Mouse (Mus musculus) forebrain, embryonic 16.5 days (tissue): ENCODE measurements around the gene Eps8l3. TPM values are rescaled to one million over a fixed set of nuclear protein-coding genes. Genes with fewer than 3 reads are reported as not detected.

ENCODE experiments used
- ATAC-seq: fragments of 200-750 bp; cut with Nextera tagmentation; 2 replicates; pipeline ENCODE4 v1.8.0; 2017; ENCODE audit warnings: mild to moderate bottlenecking, moderate library complexity
- H3K27ac ChIP-seq: fragments of 300-500 bp; sonication (generic); 2 replicates; pipeline ENCODE4 v1.5.1; 2014; ENCODE audit warnings: low read length, control low read depth
- H3K27me3 ChIP-seq: fragments of 300-500 bp; sonication (generic); replicated peaks from 2 replicates; pipeline ENCODE4 v1.6.1; 2014; ENCODE audit warnings: low read length; ENCODE audit not compliant: control insufficient read depth, insufficient read depth
- H3K36me3 ChIP-seq: fragments of 300-500 bp; sonication (generic); 2 replicates; pipeline ENCODE4 v1.6.1; 2014; ENCODE audit not compliant: control insufficient read depth, insufficient read depth
- H3K4me1 ChIP-seq: fragments of 300-500 bp; sonication (generic); replicated peaks from 2 replicates; pipeline ENCODE4 v1.6.1; 2014; ENCODE audit warnings: low read length; ENCODE audit not compliant: control insufficient read depth, insufficient read depth
- H3K4me2 ChIP-seq: fragments of 300-500 bp; sonication (generic); 2 replicates; pipeline ENCODE4 v1.6.1; 2014; ENCODE audit warnings: mild to moderate bottlenecking, low read length, control low read depth
- H3K4me3 ChIP-seq: fragments of 300-500 bp; sonication (generic); replicated peaks from 2 replicates; pipeline ENCODE4 v1.5.1; 2014; ENCODE audit warnings: mild to moderate bottlenecking, low read length, control low read depth
- H3K9ac ChIP-seq: fragments of 300-500 bp; sonication (generic); replicated peaks from 2 replicates; pipeline ENCODE4 v1.6.1; 2014; ENCODE audit warnings: low read depth, low read length, control low read depth
- H3K9me3 ChIP-seq: fragments of 300-500 bp; sonication (generic); 2 replicates; pipeline ENCODE4 v1.6.1; 2016; ENCODE audit warnings: low read length; ENCODE audit not compliant: control insufficient read depth
- WGBS: fragments of 180-500 bp; shearing (Covaris S2); extraction: QIAGEN DNeasy Blood & Tissue Kit; methylation state at CpG from one replicate; pipeline ENCODE4 v1.1.7; 2014; 5-methylcytosine and 5-hydroxymethylcytosine counted together
- polyA plus RNA-seq: library from polyadenylated mRNA; unstranded; fragments of >200 nt; fragmentation: Nextera tagmentation; extraction: Ambion mirVana; gene quantifications from 2 replicates; pipeline ENCODE4 v1.2.1, GENCODE M21; 2015

Eps8l3 gene
- polyA plus RNA-seq, 1 experiment from 2014 or later: not detected

DNA sequence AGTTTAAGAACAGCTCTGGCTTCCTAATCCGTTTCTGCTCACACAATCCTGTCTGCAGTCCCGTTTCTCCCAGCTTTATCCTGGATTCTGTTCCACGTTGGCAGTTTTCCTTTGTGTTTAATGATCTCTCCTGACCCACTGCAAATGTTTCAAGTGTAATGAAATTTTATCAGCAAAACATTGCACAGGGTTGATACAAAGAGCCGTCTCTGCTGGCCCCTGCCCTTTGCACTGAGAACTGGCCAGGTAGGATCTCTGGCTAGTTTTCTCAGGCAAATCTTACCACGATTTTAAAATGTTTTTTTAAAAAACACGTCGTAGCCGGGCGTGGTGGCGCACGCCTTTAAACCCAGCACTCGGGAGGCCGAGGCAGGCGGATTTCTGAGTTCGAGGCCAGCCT, 39.6 kb downstream of the Eps8l3 start:
- Histone ChIP-seq H3K9me3 (no peaks in the 10 kb centered on the region), H3K4me3 (no peak overlapping the region), H3K36me3 (no peaks in the 10 kb centered on the region), H3K27me3 (no peaks in the 10 kb centered on the region), H3K27ac (no peak overlapping the region), H3K9ac (no peak overlapping the region), H3K4me1 (no peaks in the 10 kb centered on the region), H3K4me2 (no peak overlapping the region)
- 77% methylated on average over 15 of the region's 15 CpGs for WGBS
- no peak for ATAC-seq

DNA sequence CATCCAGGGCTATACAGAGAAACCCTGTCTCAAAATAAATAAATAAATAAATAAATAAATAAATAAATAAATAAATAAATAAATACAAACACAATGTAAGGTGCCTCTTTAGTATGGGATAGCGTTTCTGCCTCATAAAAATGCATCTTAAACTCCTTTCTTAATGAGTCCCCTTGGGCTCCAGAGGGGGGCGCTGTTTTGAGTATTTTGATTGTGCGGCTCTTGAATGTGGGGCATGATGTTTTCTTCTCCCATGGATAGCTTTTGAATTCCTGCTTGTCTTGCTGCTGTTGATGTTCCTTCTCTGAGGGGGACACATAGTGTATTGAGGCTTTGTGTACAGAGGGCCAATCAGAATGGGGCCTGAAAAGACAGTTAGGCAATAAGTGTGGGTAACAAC, 40.1 kb downstream of the Eps8l3 start:
- 73% methylated on average over 3 of the region's 3 CpGs for WGBS
- ATAC-seq: 0 out of 2 replicates have a peak, but pooled peaks have one; percentile 47
- no peaks in the 10 kb centered on the region for H3K27me3 ChIP-seq
- H3K4me1 ChIP-seq: no peaks in the 10 kb centered on the region
- H3K4me2 ChIP-seq: no peak overlapping the region
- no peak overlapping the region for H3K9ac ChIP-seq
- no peak overlapping the region for H3K27ac ChIP-seq
- H3K4me3 ChIP-seq: no peak overlapping the region
- H3K9me3 ChIP-seq: no peaks in the 10 kb centered on the region
- H3K36me3 ChIP-seq: no peaks in the 10 kb centered on the region

DNA sequence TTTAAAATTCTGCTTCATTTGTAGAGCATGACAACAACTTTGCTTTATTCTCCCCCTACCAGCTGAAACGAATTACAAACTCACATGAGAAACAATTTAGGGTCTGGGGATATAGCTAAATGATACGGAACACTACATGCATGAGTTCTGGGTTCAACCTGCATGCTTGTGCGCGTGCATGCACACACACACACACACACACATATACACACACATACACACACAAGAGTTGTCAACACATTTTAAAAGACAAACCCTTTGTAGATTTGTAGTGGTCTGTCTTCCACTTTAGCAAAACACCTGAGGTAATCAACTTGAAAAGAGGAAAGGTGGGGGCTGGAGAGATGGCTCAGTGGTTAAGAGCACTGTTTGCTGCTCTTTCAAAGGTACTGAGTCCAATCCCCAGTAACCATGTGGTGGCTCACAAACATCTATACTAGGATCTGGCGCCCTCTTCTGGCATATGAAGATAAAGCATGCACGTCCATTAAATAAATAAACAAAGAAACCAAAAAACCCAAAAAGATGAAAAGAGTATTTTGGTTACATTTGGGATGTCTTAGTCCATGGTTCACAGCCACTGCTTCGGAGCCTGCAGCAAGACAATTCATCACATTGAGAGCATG, 40.9 kb downstream of the Eps8l3 start:
- no peak overlapping the region for H3K4me2 ChIP-seq
- H3K4me3 ChIP-seq: no peak overlapping the region
- H3K9ac ChIP-seq: no peak overlapping the region
- WGBS: 55% methylated on average over 7 of the region's 7 CpGs
- ATAC-seq: 0 out of 2 replicates have a peak, but pooled peaks have one; percentile 55
- H3K27ac ChIP-seq: no peak overlapping the region
- H3K9me3 ChIP-seq: no peaks in the 10 kb centered on the region
- H3K27me3 ChIP-seq: no peaks in the 10 kb centered on the region
- H3K36me3 ChIP-seq: no peaks in the 10 kb centered on the region
- H3K4me1 ChIP-seq: no peaks in the 10 kb centered on the region

DNA sequence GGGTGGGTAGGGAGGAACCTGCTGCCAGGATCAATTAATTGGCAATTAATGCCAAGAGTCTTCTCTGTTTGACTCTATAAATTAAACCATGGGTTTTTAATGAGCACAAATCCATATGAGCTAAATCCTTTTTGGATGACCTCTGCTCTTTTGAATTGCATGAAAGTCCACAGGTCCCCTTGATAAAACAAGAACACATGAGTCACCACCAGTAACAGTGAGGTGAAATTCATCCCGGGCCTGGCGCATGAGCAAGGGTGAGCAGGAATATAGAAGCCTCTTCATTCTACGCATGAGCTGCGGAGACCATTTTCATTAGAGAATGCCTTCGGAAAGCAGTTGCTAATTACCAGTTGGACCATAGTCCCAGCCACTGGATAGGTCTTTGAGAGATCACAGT, 43.3 kb downstream of the Eps8l3 start:
- Histone ChIP-seq H3K36me3 (no peaks in the 10 kb centered on the region), H3K4me3 (no peak overlapping the region), H3K9ac (no peak overlapping the region), H3K4me1 (no peaks in the 10 kb centered on the region), H3K27me3 (no peaks in the 10 kb centered on the region), H3K9me3 (no peaks in the 10 kb centered on the region), H3K27ac (no peak overlapping the region), H3K4me2 (no peak overlapping the region)
- ATAC-seq: no peak
- WGBS: 82% methylated on average over 5 of the region's 5 CpGs

DNA sequence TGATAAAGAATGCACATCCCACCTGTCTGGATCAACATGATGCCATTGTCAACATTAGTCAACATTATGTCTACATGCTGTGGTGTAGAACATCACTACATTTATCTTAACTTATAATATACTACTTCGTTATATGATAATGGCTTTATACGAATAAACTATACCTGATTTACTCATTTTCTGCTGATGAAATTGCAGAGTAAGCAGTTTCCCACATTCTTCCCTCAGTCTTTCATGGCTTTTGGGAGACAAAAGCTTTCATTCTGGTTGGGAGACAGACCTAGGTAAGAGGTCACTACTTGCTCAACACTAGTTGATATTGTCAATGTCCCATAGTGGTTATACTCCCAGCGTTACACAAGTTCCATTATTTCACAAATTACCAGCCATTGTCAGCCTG, 48.3 kb downstream of the Eps8l3 start:
- WGBS: 91% methylated on average over 3 of the region's 3 CpGs
- Histone ChIP-seq H3K4me2 (no peak overlapping the region), H3K27ac (no peak overlapping the region), H3K4me3 (no peak overlapping the region), H3K4me1 (no peaks in the 10 kb centered on the region), H3K27me3 (no peaks in the 10 kb centered on the region), H3K9me3 (no peaks in the 10 kb centered on the region), H3K9ac (no peak overlapping the region), H3K36me3 (no peaks in the 10 kb centered on the region)
- no peak for ATAC-seq

DNA sequence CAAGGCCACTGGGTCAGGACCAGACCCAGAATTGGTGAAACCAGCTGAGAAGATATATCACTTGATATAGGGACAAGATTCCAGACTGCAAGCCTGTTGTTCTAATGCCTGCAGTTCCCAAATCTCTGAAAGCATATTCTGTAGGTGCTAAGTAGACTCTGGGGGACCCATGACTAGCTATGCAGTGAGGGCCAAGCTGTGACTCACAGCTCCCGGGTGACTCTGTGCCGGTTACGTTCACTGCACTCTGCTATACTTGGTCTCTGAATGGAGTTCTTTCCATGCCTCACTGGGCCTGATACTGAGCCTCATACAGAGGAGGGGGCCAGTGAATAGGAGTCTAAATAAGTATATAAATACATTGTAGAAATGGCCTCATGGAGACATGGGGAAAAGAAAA, 50.8 kb downstream of the Eps8l3 start:
- WGBS: 74% methylated on average over 3 of the region's 3 CpGs
- H3K4me1 ChIP-seq: peaks cover 15% of the 10 kb centered on the region
- no peak overlapping the region for H3K27ac ChIP-seq
- no peak for ATAC-seq
- no peaks in the 10 kb centered on the region for H3K9me3 ChIP-seq
- no peak overlapping the region for H3K4me2 ChIP-seq
- no peak overlapping the region for H3K9ac ChIP-seq
- H3K36me3 ChIP-seq: no peaks in the 10 kb centered on the region
- H3K4me3 ChIP-seq: no peak overlapping the region
- H3K27me3 ChIP-seq: no peaks in the 10 kb centered on the region

DNA sequence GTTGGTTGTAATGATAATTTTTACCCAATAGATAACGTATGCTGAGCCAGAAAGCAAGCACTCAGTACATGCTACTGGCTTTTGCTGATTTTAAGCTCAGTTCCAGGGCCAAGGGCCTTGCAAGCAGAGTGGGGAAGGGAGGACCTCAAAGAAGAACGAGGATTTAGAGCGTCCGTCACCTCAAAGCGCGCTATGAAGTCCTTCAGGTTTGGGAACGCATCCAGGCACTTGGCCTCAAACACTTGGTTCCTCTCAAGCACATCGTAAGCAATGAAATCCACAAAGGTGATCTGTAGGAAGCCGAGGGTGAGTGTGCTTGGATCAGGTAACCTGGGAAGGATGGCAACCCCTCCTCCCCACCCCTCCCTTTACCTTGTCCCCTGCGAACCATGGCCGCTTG, 51.7 kb downstream of the Eps8l3 start:
- Histone ChIP-seq H3K27ac (no peak overlapping the region), H3K27me3 (no peaks in the 10 kb centered on the region), H3K36me3 (no peaks in the 10 kb centered on the region), H3K4me2 (no peak overlapping the region), H3K9me3 (no peaks in the 10 kb centered on the region), H3K9ac (no peak overlapping the region), H3K4me1 (peaks cover 15% of the 10 kb centered on the region), H3K4me3 (no peak overlapping the region)
- 88% methylated on average over 11 of the region's 11 CpGs for WGBS
- no peak for ATAC-seq

DNA sequence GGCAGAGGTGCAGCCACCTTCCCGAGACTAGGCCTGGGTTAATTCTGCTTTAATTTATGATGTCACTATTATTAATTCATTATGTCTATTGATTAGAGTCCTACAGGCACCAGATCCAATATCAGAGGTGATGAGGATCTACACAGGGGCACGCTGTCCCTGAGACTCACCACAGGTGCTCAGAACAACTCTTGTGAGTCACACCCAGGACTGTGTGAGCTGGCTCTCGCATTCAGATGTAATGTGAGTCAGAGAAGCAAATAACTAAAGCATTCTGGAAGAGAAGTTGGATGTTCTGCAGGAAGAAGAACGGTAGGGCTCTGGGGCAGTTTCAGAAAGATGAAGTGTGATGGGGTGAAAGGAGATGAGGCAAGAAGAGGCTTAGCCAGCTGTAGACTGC, 52.2 kb downstream of the Eps8l3 start:
- H3K4me2 ChIP-seq: no peak overlapping the region
- H3K36me3 ChIP-seq: no peaks in the 10 kb centered on the region
- H3K4me1 ChIP-seq: peaks cover 15% of the 10 kb centered on the region
- WGBS: 86% methylated on average over 4 of the region's 4 CpGs
- H3K27ac ChIP-seq: no peak overlapping the region
- ATAC-seq: no peak
- no peaks in the 10 kb centered on the region for H3K9me3 ChIP-seq
- no peak overlapping the region for H3K4me3 ChIP-seq
- H3K27me3 ChIP-seq: no peaks in the 10 kb centered on the region
- H3K9ac ChIP-seq: no peak overlapping the region

DNA sequence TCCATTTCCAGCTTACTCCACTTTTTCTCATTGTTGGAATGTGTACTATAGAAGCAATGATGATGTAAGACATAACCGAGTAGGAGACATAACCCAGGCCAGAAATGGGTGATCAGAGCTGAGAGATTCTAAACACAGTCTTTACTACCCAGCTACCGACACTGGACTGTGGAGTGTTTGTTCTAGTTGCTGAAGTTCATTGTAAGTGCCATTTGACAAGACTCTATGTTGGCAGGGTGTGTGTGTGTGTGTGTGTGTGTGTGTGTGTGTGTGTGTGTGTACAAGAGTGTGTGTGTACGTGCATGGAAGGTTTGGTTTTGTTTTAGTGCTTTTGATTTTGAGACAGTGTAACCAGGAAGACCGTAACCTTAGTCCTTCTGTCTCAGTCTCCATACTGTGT, 52.7 kb downstream of the Eps8l3 start:
- no peak overlapping the region for H3K9ac ChIP-seq
- no peaks in the 10 kb centered on the region for H3K9me3 ChIP-seq
- no peak for ATAC-seq
- no peaks in the 10 kb centered on the region for H3K36me3 ChIP-seq
- H3K27ac ChIP-seq: no peak overlapping the region
- no peak overlapping the region for H3K4me2 ChIP-seq
- H3K4me1 ChIP-seq: peaks cover 15% of the 10 kb centered on the region
- H3K27me3 ChIP-seq: no peaks in the 10 kb centered on the region
- H3K4me3 ChIP-seq: no peak overlapping the region
- 93% methylated on average over 4 of the region's 4 CpGs for WGBS

DNA sequence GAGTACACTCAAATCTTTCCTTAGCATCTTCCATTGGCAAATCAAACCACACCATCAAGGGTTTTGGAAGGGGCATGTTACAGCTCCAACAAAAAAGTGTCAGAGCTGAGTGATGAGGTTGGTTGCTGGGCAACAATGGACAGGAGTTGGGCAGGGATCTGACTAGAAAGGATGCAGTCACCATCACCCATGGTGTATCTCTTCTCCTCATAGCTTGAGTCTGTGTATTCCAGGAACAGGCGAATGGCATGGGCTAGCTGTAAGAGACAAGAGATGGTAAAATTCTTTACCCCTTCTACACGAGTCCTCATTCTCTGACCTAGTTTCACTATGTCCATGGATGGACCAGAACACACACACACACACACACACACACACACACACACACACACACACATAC, 54.1 kb downstream of the Eps8l3 start:
- Histone ChIP-seq H3K4me2 (peak overlapping the region; percentile 61), H3K4me3 (peak overlapping the region; percentile 44), H3K9ac (peak overlapping the region; percentile 57), H3K4me1 (peaks cover 15% of the 10 kb centered on the region), H3K27me3 (no peaks in the 10 kb centered on the region), H3K36me3 (no peaks in the 10 kb centered on the region), H3K9me3 (no peaks in the 10 kb centered on the region), H3K27ac (peak overlapping the region; percentile 78)
- WGBS: 44% methylated on average over 2 of the region's 2 CpGs
- ATAC-seq: no peak
